8 mouse cellular contexts compared by ENCODE assay signal in the genomic region with DNA sequence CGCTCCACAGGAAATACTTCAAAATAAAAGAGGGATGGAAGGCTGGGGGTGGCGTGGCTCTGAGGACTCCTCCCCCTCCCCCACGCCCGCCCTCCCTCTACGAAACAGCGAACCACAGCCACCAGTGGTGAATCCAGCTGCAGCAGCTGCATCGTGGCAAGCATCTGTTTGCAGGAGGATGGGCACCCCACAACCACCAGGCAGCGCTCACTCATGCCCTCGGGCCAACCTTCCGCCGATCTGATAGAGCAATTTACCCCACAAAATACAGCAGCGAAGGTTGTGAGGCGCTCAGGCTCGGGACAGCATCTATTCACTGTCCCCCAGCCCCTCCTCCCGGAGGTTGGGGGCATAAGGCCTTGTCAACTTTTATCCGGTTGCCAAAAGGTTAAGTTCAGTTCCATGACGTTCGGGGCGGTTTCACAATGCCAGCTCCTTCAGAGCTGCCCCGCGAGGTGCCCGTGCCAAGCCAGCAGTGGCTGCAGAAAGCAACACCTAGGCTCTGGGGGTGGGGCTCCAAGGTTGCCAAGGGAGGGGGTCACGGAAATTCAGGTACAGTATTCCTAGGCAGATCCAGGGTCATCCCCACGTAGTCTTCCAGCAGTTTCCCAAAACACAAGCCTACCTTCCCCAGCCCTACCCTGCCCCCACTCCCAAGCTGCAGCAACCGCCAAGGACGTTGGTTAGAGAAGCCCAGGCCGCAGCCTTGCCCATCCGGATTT. TPM values are rescaled to one million over a fixed set of nuclear protein-coding genes. Genes with fewer than 3 reads are reported as not detected.
DNase-seq lines count a peak whose midpoint lies in the region; ATAC-seq and TF ChIP-seq lines count a peak whose summit lies in the region.

No protein-coding gene starts in this region.

- no peak for ATAC-seq in liver, embryonic 13.5 days (ENCODE audit: low read depth)

- H3K36me3 ChIP-seq in heart, embryonic 10.5 days = peaks cover 28% of the 10 kb centered on the region
- peaks cover 6% of the 10 kb centered on the region; the same call in 1 of the 2 replicates for H3K36me3 ChIP-seq in kidney, adult 2 months (ENCODE audit: control insufficient read depth, insufficient read depth, low read length)
- H3K36me3 ChIP-seq in liver, embryonic 13.5 days = peaks cover 23% of the 10 kb centered on the region
- peaks cover 12% of the 10 kb centered on the region for H3K36me3 ChIP-seq in myocyte (ENCODE audit: control insufficient read depth, insufficient read depth)

- TF ChIP-seq POLR2A in kidney, adult 2 months (IDR thresholded peaks at IDR 0.05; ENCODE audit: low read depth, low read length) = no peak
- peak; percentile 72 for TF ChIP-seq POLR2A in myocyte (IDR thresholded peaks at IDR 0.05; ENCODE audit: insufficient read length, low read depth)

- peak overlapping the region; percentile 77 for H3ac ChIP-seq in myocyte (ENCODE audit: control insufficient read depth, insufficient read length)

- peaks cover 80% of the 10 kb centered on the region for H3K4me1 ChIP-seq in heart, embryonic 10.5 days
- peaks cover 22% of the 10 kb centered on the region for H3K4me1 ChIP-seq in kidney, adult 2 months (ENCODE audit: control insufficient read depth, insufficient read depth, low read length)
- H3K4me1 ChIP-seq in liver, embryonic 13.5 days (replicated peaks) = peaks cover 68% of the 10 kb centered on the region

- WGBS in heart, embryonic 10.5 days = 7% methylated on average over 28 of the region's 28 CpGs
- 19% methylated on average over 28 of the region's 28 CpGs for WGBS in kidney, adult 2 months
- WGBS in liver, embryonic 13.5 days (ENCODE audit: insufficient replicate concordance) = 5% methylated on average over 28 of the region's 28 CpGs

- H3K79me2 ChIP-seq in myocyte (ENCODE audit: control insufficient read depth, insufficient read depth) = peaks cover 27% of the 10 kb centered on the region

- H3K9ac ChIP-seq in liver, embryonic 13.5 days = peak overlapping the region; percentile 81

- peak overlapping the region; percentile 57; the same call in 1 of the 2 replicates for H3K27ac ChIP-seq in heart, embryonic 10.5 days
- peak overlapping the region; percentile 84; the same call in 1 of the 2 replicates for H3K27ac ChIP-seq in kidney, adult 2 months (ENCODE audit: insufficient read depth, low read depth, low read length)
- no peak overlapping the region for H3K27ac ChIP-seq in liver, embryonic 13.5 days

- peak overlapping the region; percentile 71 for H3K4me3 ChIP-seq in heart, embryonic 10.5 days
- peak overlapping the region; percentile 84 for H3K4me3 ChIP-seq in kidney, adult 2 months (ENCODE audit: insufficient read depth, low read depth, low read length)
- peak overlapping the region; percentile 71 for H3K4me3 ChIP-seq in liver, embryonic 13.5 days (replicated peaks)
- H3K4me3 ChIP-seq in myocyte = peak overlapping the region; percentile 80

- DNase-seq in right cerebral cortex, postnatal 10 days (ENCODE audit: low spot score in 2 of 2) = peak; percentile 59 to 66
- no peak for DNase-seq in right cerebral cortex, postnatal 36 days (ENCODE audit: low spot score in 2 of 2)
- DNase-seq in cerebellum, adult 9-11 months = peak; percentile 75
- DNase-seq in heart, embryonic 10.5 days (ENCODE audit: low spot score) = no peak
- DNase-seq in kidney, adult 2 months = peak; percentile 79
- DNase-seq in liver, embryonic 13.5 days = no peak
- peak; percentile 81 to 89 for DNase-seq in thymus, postnatal 36 days

- TF ChIP-seq CTCF in kidney, adult 2 months (conservative IDR thresholded peaks at IDR 0.05; ENCODE audit: insufficient read depth, insufficient read length, low read depth, low read length) = no peak

- H3K27me3 ChIP-seq in heart, embryonic 10.5 days (ENCODE audit: insufficient read depth, poor library complexity, severe bottlenecking) = peaks cover 86% of the 10 kb centered on the region
- H3K27me3 ChIP-seq in kidney, adult 2 months (replicated peaks; ENCODE audit: control insufficient read depth, insufficient read depth, low read length) = no peaks in the 10 kb centered on the region; the same call in 1 of the 2 replicates
- H3K27me3 ChIP-seq in liver, embryonic 13.5 days = peaks cover 89% of the 10 kb centered on the region
- no peaks in the 10 kb centered on the region for H3K27me3 ChIP-seq in myocyte (ENCODE audit: control insufficient read depth, insufficient read depth, insufficient read length)

- H3K4me2 ChIP-seq in liver, embryonic 13.5 days = peak overlapping the region; percentile 79
- H3K4me2 ChIP-seq in myocyte (ENCODE audit: low read depth) = peak overlapping the region; percentile 89

- no peaks in the 10 kb centered on the region for H3K9me3 ChIP-seq in heart, embryonic 10.5 days
- H3K9me3 ChIP-seq in liver, embryonic 13.5 days (replicated peaks) = no peaks in the 10 kb centered on the region

TF ChIP-seq in myocyte, 11 proteins besides CTCF, POLR2A, EP300 and RAD21:
- TF ChIP-seq POLR2AphosphoS2 (IDR thresholded peaks at IDR 0.05; ENCODE audit: insufficient read length, low read depth) (peak; percentile 72), CEBPB (IDR thresholded peaks at IDR 0.05; ENCODE audit: insufficient read depth, poor library complexity, severe bottlenecking) (0 out of 2 replicates have a peak, but pooled peaks have one; percentile 3), MYOG (IDR thresholded peaks at IDR 0.05; ENCODE audit: control insufficient read depth in 1 of 3, insufficient read depth in 1 of 3, insufficient read length in 2 of 3, low read depth in 2 of 3) (peak in 2 of 3 experiments; percentile 42 to 59), MYOD1 (IDR thresholded peaks at IDR 0.05; ENCODE audit: control insufficient read depth in 1 of 3, insufficient read length in 2 of 3, low read depth in 2 of 3) (peak in 2 of 3 experiments; percentile 82 to 88), E2F4 (IDR thresholded peaks at IDR 0.05; ENCODE audit: insufficient read depth) (no peak)

RNA-seq across cellular contexts. Expression of a gene that starts 2.1 kb away (rescaled TPM):
- 8.9 and 9.0 TPM in 2 replicates for polyA plus RNA-seq in heart, embryonic 10.5 days (2016; fragmentation: Nextera tagmentation; extraction: Ambion mirVana)
- 9.3 and 10.6 TPM in 2 replicates for polyA plus RNA-seq in kidney, adult 2 months (2012; rRNA removed)
- polyA plus RNA-seq in liver, embryonic 13.5 days (2015; fragmentation: Nextera tagmentation; extraction: Ambion mirVana) = 2.0 and 2.4 TPM in 2 replicates
- polyA plus RNA-seq in myocyte (2012; fragmentation: generic; extraction: Trizol) = 29.9 TPM

RNA-seq across cellular contexts. Expression of a gene that starts 43.1 kb away (rescaled TPM):
- 9.1 and 9.7 TPM in 2 replicates for polyA plus RNA-seq in heart, embryonic 10.5 days (2016; fragmentation: Nextera tagmentation; extraction: Ambion mirVana)
- 2.1 and 2.7 TPM in 2 replicates for polyA plus RNA-seq in kidney, adult 2 months (2012; rRNA removed)
- polyA plus RNA-seq in liver, embryonic 13.5 days (2015; fragmentation: Nextera tagmentation; extraction: Ambion mirVana) = 2.4 and 2.8 TPM in 2 replicates
- polyA plus RNA-seq in myocyte (2012; fragmentation: generic; extraction: Trizol) = 4.9 TPM

Comparison
In these comparisons a context has a peak if more than half of its experiments do, and no peak if none do; other contexts are left out.
1. DNase-seq: peak in right cerebral cortex, postnatal 10 days (2 of 2), cerebellum, adult 9-11 months (single experiment), kidney, adult 2 months (single experiment) and thymus, postnatal 36 days (2 of 2); none in right cerebral cortex, postnatal 36 days (0 of 2), heart, embryonic 10.5 days (single experiment) and liver, embryonic 13.5 days (single experiment).
2. Peak in every context shown above with its lines, with median percentiles within 50 percentile points of each other: H3K4me3 ChIP-seq.